Mouse (Mus musculus) cerebellum, adult 9-10 months (tissue): ENCODE data around the gene Lmod2.
A peak's percentile ranks its signal among the peaks of the same experiment; 100 is the strongest.

Experiments used
- DNase-seq: peaks from one replicate; pipeline ENCODE4 v3.0.0; 2022

The Lmod2 gene

GRCm38 (mm10) chr6:24597500-24597899, at the start of gene Lmod2:
Gene Lmod2, plus strand, starts transcription at chr6:24597762.
- no peak for DNase-seq

- no peak for DNase-seq
Measured at GRCm38 (mm10) chr6:24549801-24550200, 47.8 kb upstream of the Lmod2 start.

- no peak for DNase-seq
Measured at GRCm38 (mm10) chr6:24552046-24552445, 45.5 kb upstream of the Lmod2 start.

GRCm38 (mm10) chr6:24554427-24555086, 43.0 kb upstream of the Lmod2 start:
- DNase-seq = no peak

GRCm38 (mm10) chr6:24555488-24555887, 42.1 kb upstream of the Lmod2 start:
- no peak for DNase-seq

GRCm38 (mm10) chr6:24564081-24564480, 33.5 kb upstream of the Lmod2 start:
- peak; percentile 42 for DNase-seq

- no peak for DNase-seq
Measured at GRCm38 (mm10) chr6:24564886-24565285, 32.7 kb upstream of the Lmod2 start.

GRCm38 (mm10) chr6:24568963-24569362, 28.6 kb upstream of the Lmod2 start:
- no peak for DNase-seq

- no peak for DNase-seq
Measured at GRCm38 (mm10) chr6:24569711-24570110, 27.9 kb upstream of the Lmod2 start.

- no peak for DNase-seq
Measured at GRCm38 (mm10) chr6:24570278-24570677, 27.3 kb upstream of the Lmod2 start.

GRCm38 (mm10) chr6:24571126-24571525, 26.4 kb upstream of the Lmod2 start:
- no peak for DNase-seq

GRCm38 (mm10) chr6:24572431-24572830, 25.1 kb upstream of the Lmod2 start:
- DNase-seq = no peak

- DNase-seq = no peak
Measured at GRCm38 (mm10) chr6:24573319-24573718, 24.2 kb upstream of the Lmod2 start.

- no peak for DNase-seq
Measured at GRCm38 (mm10) chr6:24583456-24583855, 14.1 kb upstream of the Lmod2 start.

GRCm38 (mm10) chr6:24585431-24586310, 11.9 kb upstream of the Lmod2 start:
- no peak for DNase-seq

- no peak for DNase-seq
Measured at GRCm38 (mm10) chr6:24586885-24587284, 10.7 kb upstream of the Lmod2 start.

- DNase-seq = no peak
Measured at GRCm38 (mm10) chr6:24590282-24590681, 7.3 kb upstream of the Lmod2 start.

GRCm38 (mm10) chr6:24591525-24592218, 5.9 kb upstream of the Lmod2 start:
- DNase-seq = no peak

GRCm38 (mm10) chr6:24599179-24599578, 1.6 kb downstream of the Lmod2 start:
- DNase-seq = no peak

GRCm38 (mm10) chr6:24599639-24600038, 2.1 kb downstream of the Lmod2 start:
- DNase-seq = no peak

GRCm38 (mm10) chr6:24600134-24600533, 2.6 kb downstream of the Lmod2 start:
- DNase-seq = no peak

GRCm38 (mm10) chr6:24600726-24601125, 3.2 kb downstream of the Lmod2 start:
- no peak for DNase-seq

- no peak for DNase-seq
Measured at GRCm38 (mm10) chr6:24601668-24602067, 4.1 kb downstream of the Lmod2 start.

- no peak for DNase-seq
Measured at GRCm38 (mm10) chr6:24602351-24602750, 4.8 kb downstream of the Lmod2 start.
